Mouse (Mus musculus): ENCODE measurements around the gene Pir.

DNA sequence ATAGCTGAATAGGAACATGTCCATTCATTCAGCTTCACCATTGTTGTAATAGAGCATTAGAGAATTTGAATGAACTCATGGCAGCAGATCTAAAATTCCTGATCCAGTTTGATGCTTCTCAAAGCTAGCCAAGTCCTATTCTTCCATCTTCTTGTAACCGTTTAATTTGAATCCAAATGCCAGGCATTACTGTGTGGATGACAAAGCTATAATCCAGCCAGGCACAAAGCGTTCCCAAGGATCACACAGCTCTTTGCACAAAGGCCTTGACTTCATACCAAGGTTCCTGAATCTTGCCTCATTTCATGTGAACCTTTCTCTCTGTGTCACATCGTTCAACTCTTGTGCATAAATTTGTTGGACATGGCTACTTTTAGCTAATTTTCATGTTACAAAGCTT is 50.9 kb downstream of the Pir start:
- no peak for TF ChIP-seq GATA1 (IDR thresholded peaks at IDR 0.05; ENCODE audit: borderline replicate concordance, low read length)
- no peak for TF ChIP-seq FLI1 (IDR thresholded peaks at IDR 0.05; ENCODE audit: low read length)
